Mouse (Mus musculus): ENCODE data around the gene Tpra1. TPM values are rescaled to one million over a fixed set of nuclear protein-coding genes. Genes with fewer than 3 reads are reported as not detected.
A peak's percentile ranks its signal among the peaks of the same experiment; 100 is the strongest.

Tpra1 gene
- total RNA-seq, 1 experiment, result 31.0 TPM

GRCm38 (mm10) chr6:88857830-88858229, 44.2 kb upstream of the Tpra1 start:
- H3K36me3 ChIP-seq (ENCODE audit: control insufficient read depth, insufficient read depth, low read length, poor library complexity, severe bottlenecking), result no peaks in the 10 kb centered on the region
- H3K9ac ChIP-seq (ENCODE audit: insufficient read depth, low read depth, low read length, poor library complexity, severe bottlenecking), result no peak overlapping the region
- TF ChIP-seq MAFK (IDR thresholded peaks at IDR 0.05; ENCODE audit: insufficient read depth, low read depth, low read length) (no peak), CHD2 (IDR thresholded peaks at IDR 0.05; ENCODE audit: low read depth, low read length) (no peak), ZNF384 (IDR thresholded peaks at IDR 0.05; ENCODE audit: low read depth, low read length) (no peak), HCFC1 (IDR thresholded peaks at IDR 0.05; ENCODE audit: borderline replicate concordance, insufficient read depth, low read length) (no peak), ZC3H11A (IDR thresholded peaks at IDR 0.05; ENCODE audit: borderline replicate concordance, low read depth, low read length) (no peak)
- no peak overlapping the region for H3K4me3 ChIP-seq (ENCODE audit: insufficient read depth in 1 of 2, low read depth in 1 of 2, low read length in 2 of 2, poor library complexity in 1 of 2, severe bottlenecking in 1 of 2)
- no peaks in the 10 kb centered on the region for H3K9me3 ChIP-seq (ENCODE audit: control insufficient read depth, insufficient read depth, low read depth, low read length)
- 0 out of 4 replicates have a peak, but pooled peaks cover 0 to 1% of the 10 kb centered on the region in 2 experiments for H3K4me1 ChIP-seq (ENCODE audit: control insufficient read depth in 2 of 2, insufficient read depth in 2 of 2, low read length in 2 of 2, poor library complexity in 1 of 2)
- H3K27ac ChIP-seq (ENCODE audit: insufficient read depth, low read depth, low read length, poor library complexity, severe bottlenecking), result no peak overlapping the region
- no peak for DNase-seq (ENCODE audit: low read depth, low spot score)
- in situ Hi-C loops (cut with MboI; ENCODE audit: low sequenced_read_pairs in 2 of 2, unreplicated experiment in 2 of 2), result loop anchor here in 1 of 2 experiments (10.0 kb wide), 1 partner anchor 303 kb away; no protein-coding TSS in a partner anchor

GRCm38 (mm10) chr6:88858341-88858740, 43.7 kb upstream of the Tpra1 start:
- in situ Hi-C loops (cut with MboI; ENCODE audit: low sequenced_read_pairs in 2 of 2, unreplicated experiment in 2 of 2), result loop anchor here in 1 of 2 experiments (10.0 kb wide), 1 partner anchor 304 kb away; no protein-coding TSS in a partner anchor
- H3K36me3 ChIP-seq (ENCODE audit: control insufficient read depth, insufficient read depth, low read length, poor library complexity, severe bottlenecking), result no peaks in the 10 kb centered on the region
- H3K4me1 ChIP-seq (ENCODE audit: control insufficient read depth in 2 of 2, insufficient read depth in 2 of 2, low read length in 2 of 2, poor library complexity in 1 of 2), result 0 out of 4 replicates have a peak, but pooled peaks cover 0 to 1% of the 10 kb centered on the region in 2 experiments
- no peak for TF ChIP-seq CHD2 (IDR thresholded peaks at IDR 0.05; ENCODE audit: low read depth, low read length)
- H3K27ac ChIP-seq (ENCODE audit: insufficient read depth, low read depth, low read length, poor library complexity, severe bottlenecking), result no peak overlapping the region
- DNase-seq (ENCODE audit: low read depth, low spot score), result no peak
- H3K4me3 ChIP-seq (ENCODE audit: insufficient read depth in 1 of 2, low read depth in 1 of 2, low read length in 2 of 2, poor library complexity in 1 of 2, severe bottlenecking in 1 of 2), result no peak overlapping the region
- H3K9ac ChIP-seq (ENCODE audit: insufficient read depth, low read depth, low read length, poor library complexity, severe bottlenecking), result no peak overlapping the region
- H3K9me3 ChIP-seq (ENCODE audit: control insufficient read depth, insufficient read depth, low read depth, low read length), result no peaks in the 10 kb centered on the region

DNA sequence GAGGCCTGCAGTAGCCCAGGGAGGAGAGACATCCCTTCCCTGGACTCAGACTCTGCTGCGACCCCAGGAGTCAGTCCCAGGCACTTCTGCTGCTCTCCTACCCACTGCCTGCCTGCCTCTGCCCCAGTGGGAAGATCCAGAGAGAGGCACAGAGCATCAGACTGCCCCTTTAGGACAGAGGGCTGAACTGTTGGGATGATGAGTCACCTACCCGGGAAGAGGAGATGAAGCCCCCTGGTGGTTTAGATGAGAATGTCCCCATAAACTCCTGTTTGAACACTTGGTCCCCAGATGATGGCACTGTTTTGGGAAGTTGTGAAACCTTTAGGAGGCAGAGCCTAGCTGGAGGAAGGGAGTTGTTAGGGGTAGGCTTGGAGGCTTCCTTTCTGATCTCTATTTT, 41.1 kb upstream of the Tpra1 start:
- no peaks in the 10 kb centered on the region for H3K4me1 ChIP-seq (ENCODE audit: control insufficient read depth in 2 of 2, insufficient read depth in 2 of 2, low read length in 2 of 2, poor library complexity in 1 of 2)
- H3K27ac ChIP-seq (ENCODE audit: insufficient read depth, low read depth, low read length, poor library complexity, severe bottlenecking), result no peak overlapping the region
- in situ Hi-C loops (cut with MboI; ENCODE audit: low sequenced_read_pairs in 2 of 2, unreplicated experiment in 2 of 2), result no loop called here
- TF ChIP-seq ZNF384 (IDR thresholded peaks at IDR 0.05; ENCODE audit: low read depth, low read length) (peak; percentile 14; the same call in 1 of the 2 replicates), ZC3H11A (IDR thresholded peaks at IDR 0.05; ENCODE audit: borderline replicate concordance, low read depth, low read length) (peak; percentile 49), MAFK (IDR thresholded peaks at IDR 0.05; ENCODE audit: insufficient read depth, low read depth, low read length) (peak; percentile 75; the same call in 1 of the 2 replicates), CHD2 (IDR thresholded peaks at IDR 0.05; ENCODE audit: low read depth, low read length) (no peak), HCFC1 (IDR thresholded peaks at IDR 0.05; ENCODE audit: borderline replicate concordance, insufficient read depth, low read length) (no peak; the same call in 1 of the 2 replicates)
- no peak overlapping the region for H3K4me3 ChIP-seq (ENCODE audit: insufficient read depth in 1 of 2, low read depth in 1 of 2, low read length in 2 of 2, poor library complexity in 1 of 2, severe bottlenecking in 1 of 2)
- H3K36me3 ChIP-seq (ENCODE audit: control insufficient read depth, insufficient read depth, low read length, poor library complexity, severe bottlenecking), result no peaks in the 10 kb centered on the region
- no peak overlapping the region for H3K9ac ChIP-seq (ENCODE audit: insufficient read depth, low read depth, low read length, poor library complexity, severe bottlenecking)
- peak; percentile 83 for DNase-seq (ENCODE audit: low read depth, low spot score)
- no peaks in the 10 kb centered on the region for H3K9me3 ChIP-seq (ENCODE audit: control insufficient read depth, insufficient read depth, low read depth, low read length)

GRCm38 (mm10) chr6:88865704-88866103, 36.3 kb upstream of the Tpra1 start:
- Histone ChIP-seq H3K9me3 (ENCODE audit: control insufficient read depth, insufficient read depth, low read depth, low read length) (no peaks in the 10 kb centered on the region), H3K4me1 (ENCODE audit: control insufficient read depth in 2 of 2, insufficient read depth in 2 of 2, low read length in 2 of 2, poor library complexity in 1 of 2) (no peaks in the 10 kb centered on the region), H3K9ac (ENCODE audit: insufficient read depth, low read depth, low read length, poor library complexity, severe bottlenecking) (no peak overlapping the region), H3K36me3 (ENCODE audit: control insufficient read depth, insufficient read depth, low read length, poor library complexity, severe bottlenecking) (no peaks in the 10 kb centered on the region), H3K27ac (ENCODE audit: insufficient read depth, low read depth, low read length, poor library complexity, severe bottlenecking) (no peak overlapping the region), H3K4me3 (ENCODE audit: insufficient read depth in 1 of 2, low read depth in 1 of 2, low read length in 2 of 2, poor library complexity in 1 of 2, severe bottlenecking in 1 of 2) (no peak overlapping the region)
- TF ChIP-seq MAFK (IDR thresholded peaks at IDR 0.05; ENCODE audit: insufficient read depth, low read depth, low read length) (no peak), CHD2 (IDR thresholded peaks at IDR 0.05; ENCODE audit: low read depth, low read length) (no peak), HCFC1 (IDR thresholded peaks at IDR 0.05; ENCODE audit: borderline replicate concordance, insufficient read depth, low read length) (no peak), ZNF384 (IDR thresholded peaks at IDR 0.05; ENCODE audit: low read depth, low read length) (no peak), ZC3H11A (IDR thresholded peaks at IDR 0.05; ENCODE audit: borderline replicate concordance, low read depth, low read length) (no peak)
- no peak for DNase-seq (ENCODE audit: low read depth, low spot score)
- in situ Hi-C loops (cut with MboI; ENCODE audit: low sequenced_read_pairs in 2 of 2, unreplicated experiment in 2 of 2), result no loop called here

DNA sequence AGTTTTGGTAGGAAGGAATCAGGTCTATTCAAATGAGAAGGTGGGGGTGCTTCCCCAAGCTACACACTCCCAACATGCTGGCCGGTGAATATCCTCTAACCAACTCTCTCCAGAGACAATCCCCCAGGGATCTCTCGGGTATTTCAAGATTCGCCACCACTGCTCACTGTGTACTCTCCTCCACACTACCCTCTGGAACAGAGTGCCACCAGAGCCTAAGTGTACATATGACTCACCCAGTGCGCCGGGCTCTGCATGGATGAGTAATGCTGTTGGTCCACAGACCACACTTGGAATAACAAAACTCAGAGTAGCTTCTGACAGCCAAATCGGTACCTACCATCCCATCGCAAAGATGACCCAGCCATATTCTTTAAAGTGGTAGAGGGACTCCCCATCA, 32.6 kb upstream of the Tpra1 start:
- in situ Hi-C loops (cut with MboI; ENCODE audit: low sequenced_read_pairs in 2 of 2, unreplicated experiment in 2 of 2), result no loop called here
- peaks cover 0 to 3% of the 10 kb centered on the region in 2 experiments; a peak in 1 of 4 replicates for H3K4me1 ChIP-seq (ENCODE audit: control insufficient read depth in 2 of 2, insufficient read depth in 2 of 2, low read length in 2 of 2, poor library complexity in 1 of 2)
- no peaks in the 10 kb centered on the region for H3K36me3 ChIP-seq (ENCODE audit: control insufficient read depth, insufficient read depth, low read length, poor library complexity, severe bottlenecking)
- no peak overlapping the region for H3K27ac ChIP-seq (ENCODE audit: insufficient read depth, low read depth, low read length, poor library complexity, severe bottlenecking)
- H3K9me3 ChIP-seq (ENCODE audit: control insufficient read depth, insufficient read depth, low read depth, low read length), result no peaks in the 10 kb centered on the region
- no peak for DNase-seq (ENCODE audit: low read depth, low spot score)
- no peak overlapping the region for H3K9ac ChIP-seq (ENCODE audit: insufficient read depth, low read depth, low read length, poor library complexity, severe bottlenecking)
- no peak for TF ChIP-seq MAFK (IDR thresholded peaks at IDR 0.05; ENCODE audit: insufficient read depth, low read depth, low read length)
- TF ChIP-seq ZC3H11A (IDR thresholded peaks at IDR 0.05; ENCODE audit: borderline replicate concordance, low read depth, low read length), result no peak
- TF ChIP-seq CHD2 (IDR thresholded peaks at IDR 0.05; ENCODE audit: low read depth, low read length), result no peak
- no peak for TF ChIP-seq HCFC1 (IDR thresholded peaks at IDR 0.05; ENCODE audit: borderline replicate concordance, insufficient read depth, low read length)
- TF ChIP-seq ZNF384 (IDR thresholded peaks at IDR 0.05; ENCODE audit: low read depth, low read length), result no peak
- H3K4me3 ChIP-seq (ENCODE audit: insufficient read depth in 1 of 2, low read depth in 1 of 2, low read length in 2 of 2, poor library complexity in 1 of 2, severe bottlenecking in 1 of 2), result no peak overlapping the region

All from ES-E14 (cell line).